Mouse (Mus musculus): Measurements from ENCODE around the gene Rhd. TPM values are rescaled to one million over a fixed set of nuclear protein-coding genes. Genes with fewer than 3 reads are reported as not detected.

Gene Rhd
- total and polyA plus RNA-seq, 3 experiments, result 0.79 to 1.3 (median 1.1) TPM

DNA sequence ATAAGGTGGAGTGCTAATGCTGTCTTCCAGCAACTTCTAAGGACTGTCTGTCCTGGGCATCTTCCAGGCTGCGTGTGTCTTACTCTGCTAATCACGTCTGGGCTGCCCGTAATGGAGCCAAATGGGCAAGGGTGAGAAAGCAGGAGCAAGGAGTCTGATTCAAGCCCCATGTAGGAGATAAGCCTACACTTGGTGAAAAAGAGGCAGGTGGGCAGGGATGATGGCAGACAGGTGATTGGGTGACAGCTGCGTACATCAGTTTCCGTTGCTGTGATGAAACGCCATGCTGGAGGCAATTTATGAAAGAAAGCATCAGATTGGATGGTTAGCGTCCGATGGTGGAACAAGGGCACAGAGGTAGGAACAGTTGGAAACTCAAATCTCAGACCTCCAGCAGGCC, 2.9 kb downstream of the Rhd start:
- TF ChIP-seq SIN3A (IDR thresholded peaks at IDR 0.05; ENCODE audit: low read length), result no peak
- no peak for TF ChIP-seq RCOR1 (conservative IDR thresholded peaks at IDR 0.05; ENCODE audit: low read depth, low read length)
- no peak for TF ChIP-seq KAT2A (IDR thresholded peaks at IDR 0.05; ENCODE audit: insufficient replicate concordance, low read length)
- TF ChIP-seq NELFE (IDR thresholded peaks at IDR 0.05; ENCODE audit: low read depth, low read length), result no peak
- no peak for TF ChIP-seq ZNF384 (IDR thresholded peaks at IDR 0.05; ENCODE audit: low read depth, low read length)
- no peak for TF ChIP-seq ZC3H11A (IDR thresholded peaks at IDR 0.05; ENCODE audit: low read depth, low read length)
- no peak for TF ChIP-seq MAZ (IDR thresholded peaks at IDR 0.05; ENCODE audit: low read depth, low read length)
- TF ChIP-seq ETS1 (conservative IDR thresholded peaks at IDR 0.05; ENCODE audit: low read depth, low read length), result no peak
- TF ChIP-seq CHD2 (IDR thresholded peaks at IDR 0.05; ENCODE audit: low read length), result no peak
- no peak for TF ChIP-seq CTCF (conservative IDR thresholded peaks at IDR 0.05 in 1 of 2, IDR thresholded peaks at IDR 0.05 in 1 of 2; ENCODE audit: low read depth in 2 of 2, low read length in 2 of 2)
- no peak for TF ChIP-seq POLR2A (IDR thresholded peaks at IDR 0.05; ENCODE audit: low read depth, low read length)
- TF ChIP-seq UBTF (IDR thresholded peaks at IDR 0.05; ENCODE audit: low read depth, low read length), result no peak
- no peak for TF ChIP-seq BHLHE40 (IDR thresholded peaks at IDR 0.05; ENCODE audit: low read depth, low read length)
- no peak for TF ChIP-seq CHD1 (IDR thresholded peaks at IDR 0.05; ENCODE audit: low read depth, low read length)
- no peak for TF ChIP-seq IRF4 (IDR thresholded peaks at IDR 0.05; ENCODE audit: low read depth, low read length)
- Histone ChIP-seq H3K9ac (ENCODE audit: insufficient read depth, low read depth) (no peak overlapping the region), H3K36me3 (replicated peaks in 1 of 2; ENCODE audit: control insufficient read depth in 1 of 2, insufficient read depth in 1 of 2, low read length in 1 of 2) (no peaks in the 10 kb centered on the region), H3K27me3 (replicated peaks) (peaks cover 32% of the 10 kb centered on the region), H3K27ac (ENCODE audit: insufficient read depth, low read depth) (no peak overlapping the region), H3K4me2 (ENCODE audit: insufficient read depth, low read depth, poor library complexity, severe bottlenecking) (no peak overlapping the region), H3K4me1 (ENCODE audit: control insufficient read depth in 1 of 2, insufficient read depth in 2 of 2) (peaks cover 0 to 15% of the 10 kb centered on the region in 2 experiments; a peak in 2 of 4 replicates), H3K4me3 (replicated peaks in 1 of 3; ENCODE audit: low read depth in 2 of 3, low read length in 2 of 3, poor library complexity in 1 of 3) (no peak overlapping the region), H3K9me3 (replicated peaks; ENCODE audit: low read length) (no peaks in the 10 kb centered on the region), H3K79me2 (replicated peaks; ENCODE audit: control insufficient read depth, extremely low read depth, insufficient read depth, poor library complexity, severe bottlenecking) (no peaks in the 10 kb centered on the region)
- in situ Hi-C loops (cut with MboI; ENCODE audit: low pct_ligation_motif_present, low pct_unique_long_range_greater_than_20kb, low sequenced_read_pairs) (no loop called here), dilution Hi-C loops (cut with MboI; ENCODE audit: extremely low pct_ligation_motif_present, extremely low pct_unique_long_range_greater_than_20kb, low sequenced_read_pairs) (no loop called here)
- DNase-seq (ENCODE audit: extremely low read depth), result no peak

DNA sequence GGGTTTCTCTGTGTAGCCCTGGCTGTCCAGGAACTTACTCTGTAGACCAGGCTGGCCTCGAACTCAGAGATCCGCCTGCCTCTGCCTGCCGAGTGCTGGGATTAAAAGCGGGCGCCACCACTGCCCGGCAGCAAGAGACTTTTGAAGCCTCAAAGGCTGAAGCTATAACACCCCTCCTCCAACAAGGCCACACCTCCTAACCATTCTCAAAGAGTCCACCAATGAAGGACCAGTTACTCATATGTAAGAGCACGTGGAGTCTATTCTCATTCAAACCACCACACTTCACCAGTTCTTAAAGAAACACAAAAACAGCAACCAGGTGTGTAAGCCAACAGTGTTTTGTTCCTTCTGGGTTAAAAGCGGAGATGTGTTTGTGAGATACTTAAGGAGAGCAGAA, 3.3 kb downstream of the Rhd start:
- Histone ChIP-seq H3K4me2 (ENCODE audit: insufficient read depth, low read depth, poor library complexity, severe bottlenecking) (no peak overlapping the region), H3K79me2 (replicated peaks; ENCODE audit: control insufficient read depth, extremely low read depth, insufficient read depth, poor library complexity, severe bottlenecking) (no peaks in the 10 kb centered on the region), H3K4me3 (replicated peaks in 1 of 3; ENCODE audit: low read depth in 2 of 3, low read length in 2 of 3, poor library complexity in 1 of 3) (no peak overlapping the region), H3K9me3 (replicated peaks; ENCODE audit: low read length) (no peaks in the 10 kb centered on the region), H3K27me3 (replicated peaks) (peaks cover 32% of the 10 kb centered on the region), H3K4me1 (ENCODE audit: control insufficient read depth in 1 of 2, insufficient read depth in 2 of 2) (peaks cover 0 to 18% of the 10 kb centered on the region in 2 experiments; a peak in 2 of 4 replicates), H3K9ac (ENCODE audit: insufficient read depth, low read depth) (no peak overlapping the region), H3K27ac (ENCODE audit: insufficient read depth, low read depth) (no peak overlapping the region), H3K36me3 (replicated peaks in 1 of 2; ENCODE audit: control insufficient read depth in 1 of 2, insufficient read depth in 1 of 2, low read length in 1 of 2) (no peaks in the 10 kb centered on the region)
- in situ Hi-C loops (cut with MboI; ENCODE audit: low pct_ligation_motif_present, low pct_unique_long_range_greater_than_20kb, low sequenced_read_pairs), result no loop called here
- no peak for TF ChIP-seq ZNF384 (IDR thresholded peaks at IDR 0.05; ENCODE audit: low read depth, low read length)
- DNase-seq (ENCODE audit: extremely low read depth), result no peak
- dilution Hi-C loops (cut with MboI; ENCODE audit: extremely low pct_ligation_motif_present, extremely low pct_unique_long_range_greater_than_20kb, low sequenced_read_pairs), result no loop called here

DNA sequence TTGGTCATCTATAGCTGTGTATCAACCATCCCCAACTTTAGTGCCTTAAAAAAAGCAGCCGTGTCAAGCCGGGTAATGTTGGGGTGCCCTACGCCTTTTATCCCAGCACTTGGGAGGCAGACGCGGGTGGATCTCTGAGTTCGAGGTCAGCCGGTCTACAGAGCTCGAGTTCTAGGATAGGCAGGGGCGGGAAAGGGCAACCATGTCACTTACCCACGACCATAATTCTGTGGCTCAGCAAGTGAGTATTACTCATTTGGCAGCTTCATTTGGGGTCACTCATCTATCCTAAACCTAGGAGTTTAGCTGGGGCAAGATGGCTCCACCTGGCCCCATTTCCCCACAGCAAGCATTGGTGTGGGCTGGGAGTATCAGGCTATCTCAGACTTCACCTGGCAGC, 3.7 kb downstream of the Rhd start:
- Histone ChIP-seq H3K36me3 (replicated peaks in 1 of 2; ENCODE audit: control insufficient read depth in 1 of 2, insufficient read depth in 1 of 2, low read length in 1 of 2) (no peaks in the 10 kb centered on the region), H3K4me3 (replicated peaks in 1 of 3; ENCODE audit: low read depth in 2 of 3, low read length in 2 of 3, poor library complexity in 1 of 3) (no peak overlapping the region), H3K27ac (ENCODE audit: insufficient read depth, low read depth) (no peak overlapping the region)

More for the DNA sequence above, 3.7 kb downstream of the Rhd start:
- TF ChIP-seq SIN3A (IDR thresholded peaks at IDR 0.05; ENCODE audit: low read length) (no peak), CTCF (conservative IDR thresholded peaks at IDR 0.05 in 1 of 2, IDR thresholded peaks at IDR 0.05 in 1 of 2; ENCODE audit: low read depth in 2 of 2, low read length in 2 of 2) (no peak), ELF1 (IDR thresholded peaks at IDR 0.05; ENCODE audit: low read depth, low read length) (no peak), MAZ (IDR thresholded peaks at IDR 0.05; ENCODE audit: low read depth, low read length) (no peak), ZMIZ1 (IDR thresholded peaks at IDR 0.05; ENCODE audit: low read depth, low read length) (no peak), KAT2A (IDR thresholded peaks at IDR 0.05; ENCODE audit: insufficient replicate concordance, low read length) (no peak), ZKSCAN1 (IDR thresholded peaks at IDR 0.05; ENCODE audit: borderline replicate concordance, low read depth, low read length) (no peak), JUND (conservative IDR thresholded peaks at IDR 0.05; ENCODE audit: low read depth, low read length) (no peak), USF1 (IDR thresholded peaks at IDR 0.05; ENCODE audit: low read depth, low read length) (no peak), UBTF (IDR thresholded peaks at IDR 0.05; ENCODE audit: low read depth, low read length) (no peak), ETS1 (conservative IDR thresholded peaks at IDR 0.05; ENCODE audit: low read depth, low read length) (no peak), MEF2A (IDR thresholded peaks at IDR 0.05; ENCODE audit: borderline replicate concordance, low read depth, low read length) (no peak), EP300 (IDR thresholded peaks at IDR 0.05; ENCODE audit: low read length) (no peak), POLR2A (IDR thresholded peaks at IDR 0.05; ENCODE audit: low read depth, low read length) (no peak), MAFK (IDR thresholded peaks at IDR 0.05; ENCODE audit: insufficient replicate concordance, low read length) (no peak), E2F4 (IDR thresholded peaks at IDR 0.05; ENCODE audit: insufficient replicate concordance, low read depth, low read length) (no peak), MYC (IDR thresholded peaks at IDR 0.05; ENCODE audit: low read depth, low read length) (no peak)
- Histone ChIP-seq H3K9ac (ENCODE audit: insufficient read depth, low read depth) (no peak overlapping the region), H3K4me2 (ENCODE audit: insufficient read depth, low read depth, poor library complexity, severe bottlenecking) (no peak overlapping the region), H3K79me2 (replicated peaks; ENCODE audit: control insufficient read depth, extremely low read depth, insufficient read depth, poor library complexity, severe bottlenecking) (no peaks in the 10 kb centered on the region), H3K4me1 (ENCODE audit: control insufficient read depth in 1 of 2, insufficient read depth in 2 of 2) (peaks cover 0 to 18% of the 10 kb centered on the region in 2 experiments; a peak in 2 of 4 replicates), H3K27me3 (replicated peaks) (peaks cover 30% of the 10 kb centered on the region), H3K9me3 (replicated peaks; ENCODE audit: low read length) (no peaks in the 10 kb centered on the region)
- dilution Hi-C loops (cut with MboI; ENCODE audit: extremely low pct_ligation_motif_present, extremely low pct_unique_long_range_greater_than_20kb, low sequenced_read_pairs), result no loop called here
- DNase-seq (ENCODE audit: extremely low read depth), result no peak
- in situ Hi-C loops (cut with MboI; ENCODE audit: low pct_ligation_motif_present, low pct_unique_long_range_greater_than_20kb, low sequenced_read_pairs), result no loop called here

All from CH12.LX (cell line).